Mouse (Mus musculus) embryo, embryonic 10 days (tissue): ENCODE data around the gene Cry2.

Experiments used
- DNase-seq: peaks from one replicate; pipeline ENCODE4 v3.0.0-alpha.2; 2015; ENCODE audit warnings: low spot score

Gene Cry2

GRCm38 (mm10) chr2:92388891-92389641 is 44.8 kb downstream of the Cry2 start:
- DNase-seq, result peak; percentile 98

GRCm38 (mm10) chr2:92388081-92388517 is 45.7 kb downstream of the Cry2 start:
- DNase-seq, result no peak

DNA sequence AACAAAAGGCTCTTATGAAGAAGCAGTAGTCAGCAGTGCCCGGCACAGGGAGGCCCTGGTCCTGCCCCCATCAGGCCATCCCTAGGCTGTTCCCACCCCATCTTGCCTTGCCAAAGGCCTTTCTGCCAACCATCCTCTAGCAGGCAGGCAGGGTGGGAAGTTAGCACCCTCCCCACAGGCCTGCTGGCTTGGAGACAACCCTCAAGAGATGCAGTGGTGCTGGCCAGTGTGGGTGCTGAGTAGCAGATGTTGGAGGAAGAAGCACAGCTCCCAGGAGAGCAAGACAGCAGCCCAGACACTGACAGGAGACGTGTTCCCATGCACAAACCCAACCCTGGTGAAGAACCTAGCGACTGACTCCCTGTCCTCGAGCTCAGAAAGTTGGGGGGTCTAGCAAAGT is 46.2 kb downstream of the Cry2 start:
- DNase-seq, result no peak

DNA sequence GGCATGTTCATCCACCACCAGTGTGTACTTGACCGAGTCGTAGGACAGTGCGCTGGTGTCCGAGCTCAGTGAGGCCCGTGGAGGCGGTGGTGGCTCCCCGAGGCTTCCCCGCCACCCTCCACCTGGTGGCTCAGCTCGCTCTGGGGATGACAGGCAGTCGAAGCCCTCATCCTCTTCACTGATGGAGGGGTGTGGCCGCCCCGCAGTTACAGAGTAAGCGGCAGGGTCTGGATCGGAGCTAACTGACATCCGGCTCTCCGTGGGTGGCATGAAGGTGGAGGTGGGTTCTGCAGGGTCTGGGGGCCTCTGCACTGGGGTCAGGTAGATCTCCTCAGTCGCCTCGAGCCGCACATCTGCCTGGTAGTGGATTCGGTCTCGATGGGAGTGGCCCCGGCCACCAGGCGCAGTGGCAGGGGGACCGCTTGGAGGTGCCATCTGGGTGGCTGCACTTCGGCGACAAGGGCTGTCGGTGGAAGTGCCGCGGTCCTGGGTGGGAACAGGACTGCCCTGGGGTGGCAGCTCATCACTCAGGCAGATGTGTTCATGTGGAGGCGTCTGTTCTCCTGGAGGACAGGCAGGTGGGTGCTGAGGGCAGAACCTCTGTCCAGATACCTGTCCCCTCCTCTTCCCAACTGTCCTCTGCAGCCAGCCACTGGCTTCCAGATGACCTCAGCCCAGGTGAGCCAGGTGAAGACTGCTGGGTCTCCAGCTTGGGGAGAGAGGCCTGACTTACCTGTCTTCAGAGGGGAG is 46.8 kb downstream of the Cry2 start:
- no peak for DNase-seq

DNA sequence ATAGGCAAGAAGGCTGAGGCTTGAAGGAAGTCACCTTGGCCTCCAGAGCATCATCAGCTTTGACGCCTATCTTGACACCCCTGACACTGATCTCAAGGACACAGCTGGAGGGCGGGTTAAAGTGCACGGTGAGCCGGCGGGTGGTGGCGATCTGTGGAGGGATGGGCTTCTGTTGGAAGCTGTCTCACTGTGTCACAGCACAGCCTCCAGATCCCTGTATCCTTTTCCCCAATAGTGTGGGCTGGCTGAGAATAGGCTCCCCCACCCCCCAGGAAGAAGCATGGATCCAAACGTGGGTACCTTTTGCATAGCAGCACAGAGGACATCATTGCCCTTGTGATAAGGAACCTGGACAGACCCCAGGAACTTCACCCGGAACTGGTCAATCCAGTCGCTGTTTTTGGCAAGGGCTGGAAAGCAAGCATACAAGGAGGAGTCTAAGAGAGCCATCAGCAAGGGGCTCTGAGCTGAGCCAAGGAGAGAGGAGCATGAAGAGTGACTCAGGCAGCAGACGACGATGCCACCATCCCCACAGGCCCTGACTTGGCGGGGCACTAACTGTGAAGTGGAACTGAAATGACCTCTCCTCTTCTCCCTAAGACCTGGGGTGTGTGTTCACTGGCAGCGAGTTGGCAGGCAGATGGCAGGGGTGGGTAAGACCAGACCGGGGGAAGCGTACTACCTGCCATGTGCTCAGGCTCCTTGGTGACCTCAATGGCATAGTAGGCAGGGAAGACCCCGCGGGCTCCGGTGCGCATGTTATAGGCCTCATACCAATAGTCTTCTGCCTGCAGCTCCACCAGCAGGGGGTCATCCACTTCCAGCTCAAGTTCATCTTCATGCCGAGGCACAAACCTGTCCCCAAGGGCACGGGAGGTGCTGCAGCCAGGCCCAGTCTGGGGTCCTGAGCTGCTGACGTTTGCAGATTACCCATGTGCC is 48.5 kb downstream of the Cry2 start:
- no peak for DNase-seq

DNA sequence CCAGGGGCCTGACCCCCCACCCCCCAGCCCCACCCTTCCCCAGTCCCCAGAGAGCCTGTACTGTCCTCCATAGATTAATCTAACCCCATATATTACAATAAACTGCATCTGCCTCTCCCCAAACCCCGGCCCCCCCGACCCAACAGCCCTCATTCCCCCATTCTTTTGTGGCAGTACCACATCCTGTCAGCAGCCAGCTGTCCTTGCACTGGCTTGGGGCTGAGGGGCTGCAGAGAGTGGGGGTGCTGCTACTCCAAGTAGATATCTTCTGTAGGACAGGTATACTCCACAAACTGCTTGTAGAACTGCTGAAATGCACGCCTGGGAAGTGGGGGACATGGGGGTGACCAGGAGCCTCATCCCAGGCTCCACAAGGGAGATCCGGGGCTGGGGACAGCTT is 49.7 kb downstream of the Cry2 start:
- DNase-seq, result no peak

DNA sequence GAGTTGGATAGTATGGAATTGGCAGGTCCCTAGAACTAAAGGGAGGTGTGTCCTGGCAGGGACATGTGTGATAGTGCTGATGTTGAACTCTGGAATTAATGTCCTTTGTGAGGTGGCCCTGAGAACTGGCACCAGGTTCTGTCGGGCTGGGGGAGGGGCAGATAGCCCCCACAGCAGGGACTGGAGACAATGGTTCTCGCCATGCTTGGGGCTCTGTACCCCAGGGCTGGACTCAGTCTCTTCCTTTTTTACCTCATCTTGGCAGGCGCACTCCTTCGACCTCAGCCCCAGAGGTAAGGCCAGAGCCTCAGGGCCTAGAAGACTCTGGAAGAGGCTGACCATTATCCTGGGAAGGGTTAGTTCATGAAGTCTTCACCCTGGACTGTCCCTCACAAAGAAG is 51.1 kb downstream of the Cry2 start:
- no peak for DNase-seq

DNA sequence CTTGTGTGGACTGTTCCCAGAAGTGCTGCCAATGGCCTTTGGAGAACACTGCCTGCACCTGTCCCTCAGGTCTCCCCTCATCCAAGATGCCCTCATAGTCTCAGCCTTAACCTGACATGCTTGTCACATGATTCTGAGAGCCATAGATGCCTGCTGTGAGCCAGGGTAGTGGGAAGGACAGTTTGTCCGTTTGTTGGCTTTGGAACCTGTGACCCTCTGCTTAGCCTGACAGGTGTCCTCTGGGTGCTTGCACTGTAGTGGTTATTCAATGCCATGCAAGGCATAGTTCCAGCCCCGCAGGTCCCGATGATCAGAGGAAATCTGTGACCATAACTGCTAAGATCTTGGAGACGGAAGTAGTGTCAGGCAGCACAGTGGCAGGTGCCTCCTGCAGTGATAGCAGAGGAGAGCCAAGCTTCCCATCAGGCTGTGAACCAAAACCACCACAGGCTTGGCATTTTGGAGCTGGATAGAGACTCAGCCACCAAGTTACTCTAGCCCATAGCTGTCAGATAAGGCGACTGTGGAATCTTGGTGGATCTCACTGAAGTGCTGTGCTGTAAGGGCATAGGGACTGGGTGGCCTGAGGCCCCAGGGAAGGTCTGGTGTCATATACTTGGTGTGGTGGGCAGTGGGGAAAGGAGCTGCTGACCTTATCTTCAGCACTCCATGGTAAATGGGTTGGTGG is 51.8 kb downstream of the Cry2 start, which contains the start of gene 1700029I15Rik:
TSS of gene 1700029I15Rik (plus strand) at position 638 of the 688 bp plus-strand sequence.
- DNase-seq, result no peak

DNA sequence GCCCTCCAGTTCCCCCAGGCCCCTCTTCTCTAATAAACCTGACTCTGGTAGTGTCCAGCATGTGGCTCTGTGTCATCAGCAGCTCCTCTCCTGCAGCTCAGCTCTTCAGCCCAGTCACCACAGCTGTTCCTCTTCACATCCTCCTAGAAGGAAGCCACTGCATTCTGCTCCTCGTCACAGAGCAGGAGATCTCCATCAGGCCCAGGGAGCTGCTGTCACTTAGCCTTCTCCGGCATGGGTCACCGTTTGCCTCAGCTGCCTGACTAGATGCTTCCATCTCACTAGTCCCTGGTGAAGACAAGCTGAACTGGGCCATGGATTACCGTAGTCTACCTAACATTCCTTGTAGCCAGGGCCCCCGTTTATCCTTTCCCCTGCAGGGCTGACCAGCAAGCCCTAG is 52.7 kb downstream of the Cry2 start:
- no peak for DNase-seq

DNA sequence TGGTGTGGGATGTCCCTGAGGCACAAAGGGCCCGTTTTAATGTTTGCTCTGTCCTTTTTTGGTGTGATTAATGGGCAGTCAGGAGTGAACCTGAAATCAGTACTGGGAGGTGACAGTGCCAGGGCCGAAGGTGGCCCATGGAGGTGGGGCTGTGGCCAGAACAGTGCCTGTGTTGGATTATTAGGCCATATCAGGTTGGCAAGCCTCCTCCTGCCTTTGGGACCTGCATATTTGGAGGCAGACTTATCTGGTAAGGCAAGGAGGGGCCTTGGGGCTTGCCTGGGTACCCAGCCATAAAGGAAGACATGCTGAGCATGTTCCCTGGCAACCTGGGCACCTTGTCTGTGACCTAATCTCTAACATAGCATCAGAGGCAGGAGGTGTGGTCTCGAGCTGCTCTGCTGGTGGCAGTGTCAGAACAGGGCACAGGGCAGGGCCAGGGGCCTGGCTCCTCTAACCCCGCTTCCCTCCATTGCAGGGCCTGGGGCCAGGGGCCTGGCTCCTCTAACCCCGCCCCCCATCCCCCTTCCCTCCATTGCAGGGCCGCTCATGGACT is 53.3 kb downstream of the Cry2 start:
- no peak for DNase-seq

GRCm38 (mm10) chr2:92379783-92380494 is 53.9 kb downstream of the Cry2 start:
- no peak for DNase-seq

DNA sequence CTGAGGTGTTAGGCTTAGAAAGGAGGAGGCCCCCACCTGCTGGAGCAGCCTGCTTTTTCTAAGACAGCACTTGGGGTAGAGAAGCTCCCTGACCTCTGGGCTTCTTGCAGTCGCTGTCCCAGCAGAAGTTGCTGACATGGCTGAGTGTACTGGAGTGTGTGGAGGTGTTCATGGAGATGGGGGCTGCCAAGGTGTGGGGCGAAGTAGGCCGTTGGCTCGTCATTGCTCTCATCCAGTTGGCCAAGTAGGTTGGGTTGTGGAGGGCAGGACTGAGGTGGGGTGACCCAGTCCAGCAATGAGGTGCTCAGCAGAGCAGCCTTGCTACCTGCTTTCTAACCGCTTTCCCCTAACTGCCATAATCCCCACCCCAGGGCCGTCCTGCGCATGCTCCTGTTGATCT is 56.5 kb downstream of the Cry2 start:
- no peak for DNase-seq

- DNase-seq, result no peak
Observed at GRCm38 (mm10) chr2:92376300-92376699, 57.5 kb downstream of the Cry2 start.

DNA sequence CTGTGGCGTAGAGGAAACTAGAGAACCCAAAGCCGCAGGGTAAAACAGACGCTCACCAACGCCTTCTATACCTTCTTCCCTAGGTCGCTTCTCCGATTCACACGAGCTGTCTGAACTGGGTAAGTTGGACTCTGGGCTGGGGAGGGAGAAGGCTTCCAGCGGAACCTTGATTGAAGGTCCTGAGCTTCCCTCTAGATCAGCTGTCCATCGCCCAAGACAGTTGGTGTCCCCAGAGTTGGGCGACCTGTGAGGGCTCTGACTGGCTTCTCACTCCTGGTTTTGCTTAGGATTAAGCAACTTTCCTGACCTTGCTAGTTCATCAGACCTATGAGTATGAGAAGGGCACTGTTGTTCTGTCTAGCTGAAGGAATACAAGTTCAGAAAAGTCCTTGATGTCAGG is 58.1 kb downstream of the Cry2 start:
- no peak for DNase-seq

- DNase-seq, result peak; percentile 95
Observed at GRCm38 (mm10) chr2:92375099-92375623, 58.7 kb downstream of the Cry2 start.

DNA sequence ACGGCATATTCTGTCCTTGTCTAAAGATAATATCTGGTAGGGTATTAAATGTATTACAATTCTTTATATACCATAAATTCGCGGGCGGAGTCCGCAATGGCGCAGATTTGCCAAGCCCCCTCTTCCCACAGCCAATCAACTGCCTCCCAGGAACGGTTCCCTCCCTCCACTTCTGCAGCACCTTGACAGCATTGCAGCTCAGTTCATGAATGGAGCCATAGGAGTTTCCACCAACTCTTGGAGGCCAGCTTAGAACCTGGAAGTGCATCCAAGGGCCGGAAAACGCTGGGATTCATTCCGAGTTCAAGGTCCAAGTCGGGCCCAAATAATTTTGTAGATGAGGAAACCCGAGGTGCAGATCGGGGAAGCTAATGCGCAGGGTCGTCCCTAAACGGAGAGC is 59.3 kb downstream of the Cry2 start, which contains the start of the genes Pex16 and Large2:
TSS of gene Pex16 (plus strand) at position 163 of the 400 bp plus-strand sequence.
TSS of gene Large2 (minus strand) at position 356 of the 400 bp plus-strand sequence.
- DNase-seq, result peak; percentile 72

DNA sequence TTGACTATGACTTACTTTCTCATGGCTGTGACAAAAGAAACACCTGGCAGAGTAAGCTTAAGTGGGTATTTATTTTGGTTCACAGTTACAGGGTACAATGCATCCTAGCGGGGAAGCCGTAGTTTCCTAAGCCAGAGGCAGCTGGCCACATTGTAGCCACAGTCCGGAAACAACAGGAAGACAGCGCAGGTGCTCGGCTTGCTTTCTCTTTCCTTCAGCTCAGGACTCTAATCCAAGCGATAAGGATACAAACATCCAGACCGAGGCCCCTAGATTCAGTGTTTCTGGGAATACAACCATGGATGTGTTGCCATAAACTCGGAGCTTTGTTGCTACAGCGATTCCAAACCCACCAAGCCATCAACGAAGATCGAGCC is 60.4 kb downstream of the Cry2 start:
- no peak for DNase-seq

GRCm38 (mm10) chr2:92372767-92373436 is 60.9 kb downstream of the Cry2 start:
- DNase-seq, result no peak

GRCm38 (mm10) chr2:92371971-92372690 is 61.7 kb downstream of the Cry2 start:
- DNase-seq, result peak; percentile 78
